Mouse (Mus musculus) myocyte (in vitro differentiated cells): Measurements from ENCODE around the gene Zbed4. TPM values are rescaled to one million over a fixed set of nuclear protein-coding genes. Genes with fewer than 3 reads are reported as not detected.

Source experiments
- H3K27me3 ChIP-seq: one replicate; pipeline ENCODE4 v1.6.1; 2011; ENCODE audit not compliant: control insufficient read depth, insufficient read depth, insufficient read length
- H3K36me3 ChIP-seq: one replicate; pipeline ENCODE4 v1.6.1; 2011; ENCODE audit not compliant: control insufficient read depth, insufficient read depth
- H3K4me2 ChIP-seq: one replicate; pipeline ENCODE4 v1.6.1; 2011; ENCODE audit warnings: low read depth, control low read depth
- H3K4me3 ChIP-seq: one replicate; pipeline ENCODE4 v1.5.1; 2011; ENCODE audit warnings: mild to moderate bottlenecking, control low read depth, moderate library complexity
- H3K79me2 ChIP-seq: one replicate; pipeline ENCODE4 v1.6.1; 2011; ENCODE audit not compliant: control insufficient read depth, insufficient read depth
- H3ac ChIP-seq: one replicate; pipeline ENCODE4 v1.6.1; 2011; ENCODE audit not compliant: control insufficient read depth, insufficient read length
- CEBPB ChIP-seq: IDR thresholded peaks from 2 replicates; pipeline ENCODE4 v1.6.1; 2011; ENCODE audit warnings: mild to moderate bottlenecking, moderate library complexity; ENCODE audit not compliant: poor library complexity, insufficient read depth, severe bottlenecking
- E2F4 ChIP-seq: IDR thresholded peaks from one replicate; pipeline ENCODE4 v1.6.1; 2011; ENCODE audit warnings: mild to moderate bottlenecking, control low read depth, moderate library complexity; ENCODE audit not compliant: insufficient read depth
- MAX ChIP-seq: IDR thresholded peaks from one replicate; pipeline ENCODE4 v1.6.1; 2011; ENCODE audit warnings: low read depth, mild to moderate bottlenecking, control low read depth
- MYOD1 ChIP-seq, 3 experiments: IDR thresholded peaks; one replicate each; pipeline ENCODE4 v1.6.1; 2011; ENCODE audit warnings: control low read depth in 2 of 3, low read depth in 2 of 3, mild to moderate bottlenecking in 2 of 3, moderate library complexity in 1 of 3; ENCODE audit not compliant: insufficient read length in 2 of 3, control insufficient read depth in 1 of 3
- MYOG ChIP-seq, 3 experiments: IDR thresholded peaks; one replicate each; pipeline ENCODE4 v1.6.1; 2011; ENCODE audit warnings: control low read depth in 2 of 3, low read depth in 2 of 3, mild to moderate bottlenecking in 2 of 3; ENCODE audit not compliant: insufficient read length in 2 of 3, control insufficient read depth in 1 of 3, insufficient read depth in 1 of 3
- POLR2A ChIP-seq: IDR thresholded peaks from one replicate; pipeline ENCODE4 v1.6.1; 2011; ENCODE audit warnings: low read depth, mild to moderate bottlenecking, control low read depth, moderate library complexity; ENCODE audit not compliant: insufficient read length
- POLR2AphosphoS2 ChIP-seq: IDR thresholded peaks from one replicate; pipeline ENCODE4 v1.6.1; 2011; ENCODE audit warnings: low read depth, control low read depth; ENCODE audit not compliant: insufficient read length
- REST ChIP-seq: IDR thresholded peaks from one replicate; pipeline ENCODE4 v1.6.1; 2011; ENCODE audit warnings: mild to moderate bottlenecking, control low read depth, moderate library complexity; ENCODE audit not compliant: insufficient read depth, insufficient read length
- SRF ChIP-seq: IDR thresholded peaks from one replicate; pipeline ENCODE4 v1.6.1; 2011; ENCODE audit warnings: low read depth; ENCODE audit not compliant: control insufficient read depth, insufficient read length
- TCF12 ChIP-seq: IDR thresholded peaks from one replicate; pipeline ENCODE4 v1.6.1; 2011; ENCODE audit warnings: mild to moderate bottlenecking, control low read depth; ENCODE audit not compliant: poor library complexity, insufficient read depth, severe bottlenecking
- TCF3 ChIP-seq: IDR thresholded peaks from one replicate; pipeline ENCODE4 v1.6.1; 2011; ENCODE audit warnings: low read depth, control low read depth; ENCODE audit not compliant: insufficient read length
- USF1 ChIP-seq: IDR thresholded peaks from one replicate; pipeline ENCODE4 v1.6.1; 2011; ENCODE audit warnings: low read depth, mild to moderate bottlenecking, control low read depth, moderate library complexity
- polyA plus RNA-seq: library from polyadenylated mRNA; unstranded; fragments of >200 nt; fragmentation: generic; extraction: Trizol; gene quantifications from one replicate; pipeline ENCODE4 v1.2.1, GENCODE M21; 2012; ENCODE audit warnings: missing spikeins

Gene Zbed4
- polyA plus RNA-seq, 1 experiment: 9.5 TPM

- H3ac ChIP-seq: no peak overlapping the region
- peaks cover 5% of the 10 kb centered on the region for H3K36me3 ChIP-seq
Observed at GRCm38 (mm10) chr15:88828800-88829705, 77.6 kb downstream of the Zbed4 start.

GRCm38 (mm10) chr15:88829791-88830440, 78.5 kb downstream of the Zbed4 start:
- Histone ChIP-seq H3K4me3 (no peak overlapping the region), H3K27me3 (no peaks in the 10 kb centered on the region), H3K4me2 (no peak overlapping the region), H3ac (no peak overlapping the region), H3K79me2 (no peaks in the 10 kb centered on the region), H3K36me3 (no peaks in the 10 kb centered on the region)
- TF ChIP-seq TCF3 (no peak), POLR2A (no peak), CEBPB (no peak), POLR2AphosphoS2 (no peak), TCF12 (no peak), REST (no peak), E2F4 (no peak), MYOD1 (IDR thresholded peaks at IDR 0.05; ENCODE audit: control insufficient read depth in 1 of 3, insufficient read length in 2 of 3, low read depth in 2 of 3) (no peak), MYOG (IDR thresholded peaks at IDR 0.05; ENCODE audit: control insufficient read depth in 1 of 3, insufficient read depth in 1 of 3, insufficient read length in 2 of 3, low read depth in 2 of 3) (no peak), MAX (no peak), SRF (no peak), USF1 (no peak)

More at GRCm38 (mm10) chr15:88828800-88829705, 77.6 kb downstream of the Zbed4 start:
- Histone ChIP-seq H3K4me3 (no peak overlapping the region), H3K27me3 (no peaks in the 10 kb centered on the region), H3K79me2 (no peaks in the 10 kb centered on the region), H3K4me2 (no peak overlapping the region)
- TF ChIP-seq POLR2A (no peak), SRF (no peak), REST (no peak), MAX (no peak), TCF3 (no peak), TCF12 (no peak), MYOD1 (IDR thresholded peaks at IDR 0.05; ENCODE audit: control insufficient read depth in 1 of 3, insufficient read length in 2 of 3, low read depth in 2 of 3) (no peak), USF1 (no peak), E2F4 (no peak), POLR2AphosphoS2 (no peak), MYOG (IDR thresholded peaks at IDR 0.05; ENCODE audit: control insufficient read depth in 1 of 3, insufficient read depth in 1 of 3, insufficient read length in 2 of 3, low read depth in 2 of 3) (no peak), CEBPB (no peak)

- no peak overlapping the region for H3ac ChIP-seq
- TF ChIP-seq USF1 (no peak), POLR2AphosphoS2 (no peak), CEBPB (no peak), MYOG (IDR thresholded peaks at IDR 0.05; ENCODE audit: control insufficient read depth in 1 of 3, insufficient read depth in 1 of 3, insufficient read length in 2 of 3, low read depth in 2 of 3) (no peak), MYOD1 (IDR thresholded peaks at IDR 0.05; ENCODE audit: control insufficient read depth in 1 of 3, insufficient read length in 2 of 3, low read depth in 2 of 3) (no peak), POLR2A (no peak), SRF (no peak), TCF3 (no peak), MAX (no peak), TCF12 (no peak)
- no peaks in the 10 kb centered on the region for H3K79me2 ChIP-seq
- no peak overlapping the region for H3K4me3 ChIP-seq
- H3K4me2 ChIP-seq: no peak overlapping the region
- no peaks in the 10 kb centered on the region for H3K27me3 ChIP-seq
- H3K36me3 ChIP-seq: no peaks in the 10 kb centered on the region
Observed at GRCm38 (mm10) chr15:88830696-88831095, 79.2 kb downstream of the Zbed4 start.

- Histone ChIP-seq H3K4me3 (no peak overlapping the region), H3K79me2 (no peaks in the 10 kb centered on the region), H3K27me3 (no peaks in the 10 kb centered on the region), H3K4me2 (no peak overlapping the region), H3K36me3 (no peaks in the 10 kb centered on the region), H3ac (no peak overlapping the region)
- TF ChIP-seq E2F4: no peak
- TF ChIP-seq TCF3: no peak
- TF ChIP-seq MYOG (IDR thresholded peaks at IDR 0.05; ENCODE audit: control insufficient read depth in 1 of 3, insufficient read depth in 1 of 3, insufficient read length in 2 of 3, low read depth in 2 of 3): no peak
- TF ChIP-seq REST: no peak
- no peak for TF ChIP-seq POLR2A
- no peak for TF ChIP-seq MAX
- TF ChIP-seq CEBPB: no peak
- TF ChIP-seq SRF: no peak
- TF ChIP-seq POLR2AphosphoS2: no peak
- no peak for TF ChIP-seq USF1
- TF ChIP-seq MYOD1 (IDR thresholded peaks at IDR 0.05; ENCODE audit: control insufficient read depth in 1 of 3, insufficient read length in 2 of 3, low read depth in 2 of 3): no peak
- no peak for TF ChIP-seq TCF12
Observed at GRCm38 (mm10) chr15:88831482-88831881, 80.0 kb downstream of the Zbed4 start.
